Mouse (Mus musculus): ENCODE results near the gene Mettl27.

- TF ChIP-seq CTCF (IDR thresholded peaks at IDR 0.05; ENCODE audit: low read depth, low read length): no peak
- no peak for TF ChIP-seq POLR2A (IDR thresholded peaks at IDR 0.05; ENCODE audit: extremely low read depth, insufficient read depth, low read length)
Observed at GRCm38 (mm10) chr5:134946063-134946856, 14.1 kb downstream of the Mettl27 start.

Data from liver, adult 2 months (tissue).